Mouse (Mus musculus): ENCODE measurements around the gene Rd3l.

- TF ChIP-seq CTCF (IDR thresholded peaks at IDR 0.05; ENCODE audit: borderline replicate concordance, insufficient read depth, low read length), result no peak
- no peak for TF ChIP-seq POLR2A (IDR thresholded peaks at IDR 0.05; ENCODE audit: low read depth, low read length)
Observed at GRCm38 (mm10) chr12:111974578-111974977, 6.5 kb downstream of the Rd3l start.

Data from embryonic fibroblast, embryonic 13.5 days (primary cell).